Mouse (Mus musculus): ENCODE data around the gene Reln. TPM values are rescaled to one million over a fixed set of nuclear protein-coding genes. Genes with fewer than 3 reads are reported as not detected.

The Reln gene
- polyA plus RNA-seq, 1 experiment from 2014 or later = 41.3 TPM

GRCm38 (mm10) chr5:22315990-22316389 lies 28.5 kb downstream of the Reln start:
- no peak for ATAC-seq
- Histone ChIP-seq H3K27me3 (replicated peaks; ENCODE audit: control insufficient read depth, insufficient read depth, low read length) (no peaks in the 10 kb centered on the region), H3K9ac (ENCODE audit: low read depth, low read length) (no peak overlapping the region), H3K36me3 (ENCODE audit: control insufficient read depth, insufficient read depth, low read length) (no peaks in the 10 kb centered on the region), H3K4me2 (ENCODE audit: low read length) (no peak overlapping the region), H3K4me1 (ENCODE audit: control insufficient read depth, insufficient read depth, low read depth, low read length) (no peaks in the 10 kb centered on the region), H3K4me3 (ENCODE audit: low read length) (no peak overlapping the region), H3K27ac (ENCODE audit: low read depth, low read length) (no peak overlapping the region), H3K9me3 (ENCODE audit: control insufficient read depth, low read length) (no peaks in the 10 kb centered on the region)
- 86% methylated on average over 2 of the region's 2 CpGs for WGBS

- WGBS = 64% methylated on average over 10 of the region's 10 CpGs
- Histone ChIP-seq H3K27me3 (replicated peaks; ENCODE audit: control insufficient read depth, insufficient read depth, low read length) (no peaks in the 10 kb centered on the region), H3K4me3 (ENCODE audit: low read length) (no peak overlapping the region), H3K9ac (ENCODE audit: low read depth, low read length) (no peak overlapping the region), H3K9me3 (ENCODE audit: control insufficient read depth, low read length) (no peaks in the 10 kb centered on the region), H3K4me2 (ENCODE audit: low read length) (no peak overlapping the region), H3K4me1 (ENCODE audit: control insufficient read depth, insufficient read depth, low read depth, low read length) (no peaks in the 10 kb centered on the region), H3K36me3 (ENCODE audit: control insufficient read depth, insufficient read depth, low read length) (no peaks in the 10 kb centered on the region), H3K27ac (ENCODE audit: low read depth, low read length) (no peak overlapping the region)
- ATAC-seq = no peak
These were observed 31.5 kb downstream of the Reln start for GRCm38 (mm10) chr5:22312995-22313394.

GRCm38 (mm10) chr5:22311046-22311445 lies 33.5 kb downstream of the Reln start:
- Histone ChIP-seq H3K4me1 (ENCODE audit: control insufficient read depth, insufficient read depth, low read depth, low read length) (no peaks in the 10 kb centered on the region), H3K4me3 (ENCODE audit: low read length) (no peak overlapping the region), H3K36me3 (ENCODE audit: control insufficient read depth, insufficient read depth, low read length) (no peaks in the 10 kb centered on the region), H3K9ac (ENCODE audit: low read depth, low read length) (no peak overlapping the region), H3K4me2 (ENCODE audit: low read length) (no peak overlapping the region), H3K9me3 (ENCODE audit: control insufficient read depth, low read length) (no peaks in the 10 kb centered on the region), H3K27me3 (replicated peaks; ENCODE audit: control insufficient read depth, insufficient read depth, low read length) (no peaks in the 10 kb centered on the region), H3K27ac (ENCODE audit: low read depth, low read length) (no peak overlapping the region)
- WGBS = 88% methylated on average over 4 of the region's 4 CpGs
- ATAC-seq = no peak

GRCm38 (mm10) chr5:22309001-22309400 lies 35.5 kb downstream of the Reln start:
- Histone ChIP-seq H3K36me3 (ENCODE audit: control insufficient read depth, insufficient read depth, low read length) (no peaks in the 10 kb centered on the region), H3K27ac (ENCODE audit: low read depth, low read length) (no peak overlapping the region), H3K4me2 (ENCODE audit: low read length) (no peak overlapping the region), H3K27me3 (replicated peaks; ENCODE audit: control insufficient read depth, insufficient read depth, low read length) (no peaks in the 10 kb centered on the region), H3K4me3 (ENCODE audit: low read length) (no peak overlapping the region), H3K9me3 (ENCODE audit: control insufficient read depth, low read length) (no peaks in the 10 kb centered on the region), H3K9ac (ENCODE audit: low read depth, low read length) (no peak overlapping the region), H3K4me1 (ENCODE audit: control insufficient read depth, insufficient read depth, low read depth, low read length) (0 out of 2 replicates have a peak, but pooled peaks cover under 1% of the 10 kb centered on the region)
- 25% methylated on average over 2 of the region's 2 CpGs for WGBS
- no peak for ATAC-seq

- H3K27me3 ChIP-seq (replicated peaks; ENCODE audit: control insufficient read depth, insufficient read depth, low read length) = no peaks in the 10 kb centered on the region
- 84% methylated on average over 4 of the region's 4 CpGs for WGBS
- no peak overlapping the region for H3K4me3 ChIP-seq (ENCODE audit: low read length)
- 0 out of 2 replicates have a peak, but pooled peaks cover 2% of the 10 kb centered on the region for H3K4me1 ChIP-seq (ENCODE audit: control insufficient read depth, insufficient read depth, low read depth, low read length)
- H3K36me3 ChIP-seq (ENCODE audit: control insufficient read depth, insufficient read depth, low read length) = no peaks in the 10 kb centered on the region
- H3K4me2 ChIP-seq (ENCODE audit: low read length) = no peak overlapping the region
- no peaks in the 10 kb centered on the region for H3K9me3 ChIP-seq (ENCODE audit: control insufficient read depth, low read length)
- H3K9ac ChIP-seq (ENCODE audit: low read depth, low read length) = no peak overlapping the region
- ATAC-seq = no peak
- H3K27ac ChIP-seq (ENCODE audit: low read depth, low read length) = no peak overlapping the region
These were observed 36.6 kb downstream of the Reln start for GRCm38 (mm10) chr5:22307853-22308252.

GRCm38 (mm10) chr5:22307072-22307471 lies 37.4 kb downstream of the Reln start:
- Histone ChIP-seq H3K4me2 (ENCODE audit: low read length) (no peak overlapping the region), H3K27ac (ENCODE audit: low read depth, low read length) (no peak overlapping the region), H3K4me1 (ENCODE audit: control insufficient read depth, insufficient read depth, low read depth, low read length) (peaks cover 2% of the 10 kb centered on the region; the same call in 1 of the 2 replicates), H3K4me3 (ENCODE audit: low read length) (no peak overlapping the region), H3K9me3 (ENCODE audit: control insufficient read depth, low read length) (no peaks in the 10 kb centered on the region), H3K9ac (ENCODE audit: low read depth, low read length) (no peak overlapping the region), H3K36me3 (ENCODE audit: control insufficient read depth, insufficient read depth, low read length) (no peaks in the 10 kb centered on the region), H3K27me3 (replicated peaks; ENCODE audit: control insufficient read depth, insufficient read depth, low read length) (no peaks in the 10 kb centered on the region)
- peak; percentile 50; the same call in 1 of the 2 replicates for ATAC-seq
- WGBS = 46% methylated on average over 3 of the region's 3 CpGs

- ATAC-seq = peak; percentile 59; the same call in 1 of the 2 replicates
- H3K4me3 ChIP-seq (ENCODE audit: low read length) = no peak overlapping the region
- H3K27ac ChIP-seq (ENCODE audit: low read depth, low read length) = no peak overlapping the region
- H3K36me3 ChIP-seq (ENCODE audit: control insufficient read depth, insufficient read depth, low read length) = no peaks in the 10 kb centered on the region
- H3K9ac ChIP-seq (ENCODE audit: low read depth, low read length) = no peak overlapping the region
- no peaks in the 10 kb centered on the region for H3K9me3 ChIP-seq (ENCODE audit: control insufficient read depth, low read length)
- H3K4me2 ChIP-seq (ENCODE audit: low read length) = no peak overlapping the region
- 15% methylated on average over 1 of the region's 1 CpGs for WGBS
- no peaks in the 10 kb centered on the region for H3K27me3 ChIP-seq (replicated peaks; ENCODE audit: control insufficient read depth, insufficient read depth, low read length)
- peaks cover 2% of the 10 kb centered on the region; the same call in 1 of the 2 replicates for H3K4me1 ChIP-seq (ENCODE audit: control insufficient read depth, insufficient read depth, low read depth, low read length)
These were observed 40.8 kb downstream of the Reln start for GRCm38 (mm10) chr5:22303709-22304108.

- no peak overlapping the region for H3K4me2 ChIP-seq (ENCODE audit: low read length)
- peaks cover 2% of the 10 kb centered on the region; the same call in 1 of the 2 replicates for H3K4me1 ChIP-seq (ENCODE audit: control insufficient read depth, insufficient read depth, low read depth, low read length)
- H3K4me3 ChIP-seq (ENCODE audit: low read length) = no peak overlapping the region
- no peaks in the 10 kb centered on the region for H3K9me3 ChIP-seq (ENCODE audit: control insufficient read depth, low read length)
- H3K27ac ChIP-seq (ENCODE audit: low read depth, low read length) = no peak overlapping the region
- WGBS = 61% methylated on average over 5 of the region's 5 CpGs
- H3K27me3 ChIP-seq (replicated peaks; ENCODE audit: control insufficient read depth, insufficient read depth, low read length) = no peaks in the 10 kb centered on the region
- no peak overlapping the region for H3K9ac ChIP-seq (ENCODE audit: low read depth, low read length)
- no peaks in the 10 kb centered on the region for H3K36me3 ChIP-seq (ENCODE audit: control insufficient read depth, insufficient read depth, low read length)
- ATAC-seq = peak; percentile 51; the same call in 1 of the 2 replicates
These were observed 42.2 kb downstream of the Reln start for GRCm38 (mm10) chr5:22302309-22302708.

GRCm38 (mm10) chr5:22300788-22301187 lies 43.7 kb downstream of the Reln start:
- Histone ChIP-seq H3K27ac (ENCODE audit: low read depth, low read length) (no peak overlapping the region), H3K27me3 (replicated peaks; ENCODE audit: control insufficient read depth, insufficient read depth, low read length) (no peaks in the 10 kb centered on the region), H3K9me3 (ENCODE audit: control insufficient read depth, low read length) (no peaks in the 10 kb centered on the region), H3K36me3 (ENCODE audit: control insufficient read depth, insufficient read depth, low read length) (no peaks in the 10 kb centered on the region), H3K4me3 (ENCODE audit: low read length) (no peak overlapping the region), H3K9ac (ENCODE audit: low read depth, low read length) (no peak overlapping the region), H3K4me2 (ENCODE audit: low read length) (no peak overlapping the region), H3K4me1 (ENCODE audit: control insufficient read depth, insufficient read depth, low read depth, low read length) (peaks cover 4% of the 10 kb centered on the region; the same call in 1 of the 2 replicates)
- WGBS = 92% methylated on average over 5 of the region's 5 CpGs
- no peak for ATAC-seq

- Histone ChIP-seq H3K36me3 (ENCODE audit: control insufficient read depth, insufficient read depth, low read length) (no peaks in the 10 kb centered on the region), H3K9me3 (ENCODE audit: control insufficient read depth, low read length) (no peaks in the 10 kb centered on the region), H3K4me3 (ENCODE audit: low read length) (no peak overlapping the region), H3K4me1 (ENCODE audit: control insufficient read depth, insufficient read depth, low read depth, low read length) (peaks cover 4% of the 10 kb centered on the region; the same call in 1 of the 2 replicates), H3K4me2 (ENCODE audit: low read length) (no peak overlapping the region), H3K27me3 (replicated peaks; ENCODE audit: control insufficient read depth, insufficient read depth, low read length) (no peaks in the 10 kb centered on the region), H3K27ac (ENCODE audit: low read depth, low read length) (no peak overlapping the region), H3K9ac (ENCODE audit: low read depth, low read length) (no peak overlapping the region)
- ATAC-seq = no peak
- WGBS = 77% methylated on average over 6 of the region's 6 CpGs
These were observed 44.5 kb downstream of the Reln start for GRCm38 (mm10) chr5:22300046-22300445.
